Mouse (Mus musculus) heart, postnatal 14 days (tissue): ENCODE results near the gene Slco4a1. TPM values are rescaled to one million over a fixed set of nuclear protein-coding genes. Genes with fewer than 3 reads are reported as not detected.

Experiments used
- DNase-seq, 2 experiments: peaks; one replicate each; pipeline ENCODE4 v3.0.0; 2021 to 2022
- intact Hi-C: fragments of 180-260 bp; cut with DNase I; formaldehyde crosslinking; loops from one replicate; pipeline ENCODE4 v1.15.1; 2025
- total RNA-seq, 2 experiments: library from RNA; stranded (reverse); gene quantifications; 2 replicates each; pipeline ENCODE4 v1.2.3; 2021

Gene Slco4a1
- total RNA-seq, 2 experiments from 2014 or later = 0.12 to 0.41 TPM

DNA sequence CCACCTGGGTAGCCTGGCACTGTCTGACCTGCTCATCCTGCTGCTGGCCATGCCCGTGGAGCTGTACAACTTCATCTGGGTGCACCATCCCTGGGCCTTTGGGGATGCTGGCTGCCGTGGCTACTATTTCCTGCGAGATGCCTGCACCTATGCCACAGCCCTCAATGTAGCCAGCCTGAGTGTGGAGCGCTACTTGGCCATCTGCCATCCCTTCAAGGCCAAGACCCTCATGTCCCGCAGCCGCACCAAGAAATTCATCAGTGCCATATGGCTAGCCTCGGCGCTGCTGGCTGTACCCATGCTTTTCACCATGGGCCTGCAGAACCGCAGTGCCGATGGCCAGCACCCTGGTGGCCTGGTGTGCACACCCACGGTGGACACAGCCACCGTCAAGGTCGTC is 44.7 kb downstream of the Slco4a1 start:
- intact Hi-C loops = no loop called here
- DNase-seq = no peak

DNA sequence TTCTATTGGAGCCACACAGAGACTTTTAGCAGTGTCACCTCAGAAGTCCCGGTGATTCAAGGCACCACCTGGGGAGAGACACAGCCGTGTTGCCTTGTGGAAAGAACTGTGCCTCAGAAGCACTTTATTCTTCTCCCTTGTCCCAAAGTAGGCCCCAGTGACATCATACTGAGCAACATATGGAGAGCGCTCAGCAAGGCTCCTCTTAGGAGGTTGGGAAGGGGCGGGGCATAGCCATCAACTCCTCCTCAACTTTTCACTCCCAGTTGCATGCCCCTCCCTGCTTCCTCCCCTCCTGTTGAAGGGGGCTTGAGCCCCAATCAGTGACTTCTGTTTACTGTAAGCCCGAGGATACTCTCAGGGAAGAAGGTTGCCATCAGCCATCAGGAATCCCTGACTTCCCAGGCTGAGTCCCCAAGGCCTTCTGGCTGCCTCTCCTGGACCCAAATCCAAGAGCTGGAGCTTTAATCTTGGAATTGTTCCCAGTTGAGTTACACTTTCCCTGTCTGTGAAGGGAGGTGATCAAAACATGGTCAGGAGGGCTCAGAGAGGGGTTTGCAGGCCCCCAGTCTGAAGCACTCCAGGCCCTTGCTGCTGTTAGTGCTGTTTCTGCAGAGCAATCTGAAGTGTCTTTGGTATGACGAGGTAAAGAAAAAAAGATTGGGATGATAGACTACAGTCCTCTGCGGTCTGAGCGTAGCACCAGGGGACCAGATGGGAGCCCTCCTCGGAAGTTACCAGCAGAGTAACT is 45.3 kb downstream of the Slco4a1 start:
- intact Hi-C loops = no loop called here
- DNase-seq = no peak

DNA sequence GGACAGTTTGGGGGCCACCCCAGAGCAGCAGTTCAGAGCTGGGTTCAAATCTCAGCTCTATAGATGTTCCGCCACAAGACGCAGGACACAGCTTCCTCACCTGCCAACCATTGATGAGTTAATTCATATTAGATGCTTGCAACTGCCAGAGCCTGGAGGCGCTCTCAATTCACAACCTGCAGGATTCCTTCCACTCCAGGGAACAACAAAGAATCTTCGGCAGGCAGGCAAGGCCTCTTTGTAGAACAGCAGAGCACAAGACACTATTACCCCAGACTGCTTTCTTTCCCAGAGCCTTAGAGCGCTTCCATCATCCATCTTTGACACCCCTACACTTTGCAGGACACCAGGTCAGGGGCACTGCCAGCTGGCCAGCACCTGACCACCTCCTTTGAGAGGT is 50.2 kb downstream of the Slco4a1 start:
- no peak for DNase-seq
- intact Hi-C loops = no loop called here

DNA sequence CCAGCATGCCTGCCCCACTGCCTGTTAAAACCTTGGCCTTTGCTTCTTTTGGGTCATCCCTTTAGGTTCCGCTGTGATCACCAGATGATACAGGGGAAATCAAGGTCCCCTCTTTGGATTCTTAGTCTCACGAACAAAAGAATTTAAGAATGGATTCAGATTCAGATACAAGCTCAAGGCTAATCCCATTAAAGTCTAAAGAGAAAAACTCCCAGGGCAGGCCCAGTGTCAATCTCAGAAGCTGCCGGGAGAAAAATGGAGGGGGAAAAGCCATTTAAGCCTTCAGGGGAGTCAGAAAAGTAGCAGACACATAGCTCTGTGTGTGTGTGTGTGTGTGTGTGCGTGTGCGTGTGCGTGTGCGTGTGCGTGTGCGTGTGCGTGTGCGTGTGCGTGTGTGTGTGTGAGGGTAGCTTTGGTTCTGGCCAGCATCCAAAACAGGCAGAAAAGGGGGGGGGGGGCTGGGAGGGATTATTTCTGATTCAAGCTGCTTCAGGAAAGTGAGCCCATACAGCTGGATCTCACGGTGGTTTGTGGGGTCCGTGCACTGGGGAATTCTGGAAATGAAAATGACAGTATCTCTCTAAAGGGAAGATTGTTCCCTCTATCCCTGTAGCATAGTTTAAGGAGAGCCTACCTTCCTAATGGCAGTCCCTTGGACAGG is 52.5 kb downstream of the Slco4a1 start:
- intact Hi-C loops = no loop called here
- no peak for DNase-seq

DNA sequence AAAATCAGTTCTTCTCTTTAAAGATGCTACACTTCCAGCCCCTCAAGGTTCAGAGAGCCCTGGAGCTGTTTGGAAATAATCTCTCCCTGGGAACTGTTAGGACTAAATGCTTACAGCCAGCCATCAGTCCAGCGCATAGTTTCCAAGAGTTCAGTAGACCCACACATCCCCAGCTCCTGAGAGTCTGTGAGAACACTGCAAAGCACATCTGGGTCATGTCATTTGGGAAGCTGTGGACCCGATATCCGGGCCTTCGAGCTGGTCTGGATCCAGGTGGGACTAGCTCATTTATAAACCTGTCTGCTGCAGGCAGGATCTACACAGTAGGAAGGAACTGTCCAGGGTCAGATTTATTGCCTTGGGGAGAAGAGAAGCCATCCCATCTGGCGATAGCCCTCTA is 54.8 kb downstream of the Slco4a1 start:
- DNase-seq = no peak
- intact Hi-C loops = no loop called here

DNA sequence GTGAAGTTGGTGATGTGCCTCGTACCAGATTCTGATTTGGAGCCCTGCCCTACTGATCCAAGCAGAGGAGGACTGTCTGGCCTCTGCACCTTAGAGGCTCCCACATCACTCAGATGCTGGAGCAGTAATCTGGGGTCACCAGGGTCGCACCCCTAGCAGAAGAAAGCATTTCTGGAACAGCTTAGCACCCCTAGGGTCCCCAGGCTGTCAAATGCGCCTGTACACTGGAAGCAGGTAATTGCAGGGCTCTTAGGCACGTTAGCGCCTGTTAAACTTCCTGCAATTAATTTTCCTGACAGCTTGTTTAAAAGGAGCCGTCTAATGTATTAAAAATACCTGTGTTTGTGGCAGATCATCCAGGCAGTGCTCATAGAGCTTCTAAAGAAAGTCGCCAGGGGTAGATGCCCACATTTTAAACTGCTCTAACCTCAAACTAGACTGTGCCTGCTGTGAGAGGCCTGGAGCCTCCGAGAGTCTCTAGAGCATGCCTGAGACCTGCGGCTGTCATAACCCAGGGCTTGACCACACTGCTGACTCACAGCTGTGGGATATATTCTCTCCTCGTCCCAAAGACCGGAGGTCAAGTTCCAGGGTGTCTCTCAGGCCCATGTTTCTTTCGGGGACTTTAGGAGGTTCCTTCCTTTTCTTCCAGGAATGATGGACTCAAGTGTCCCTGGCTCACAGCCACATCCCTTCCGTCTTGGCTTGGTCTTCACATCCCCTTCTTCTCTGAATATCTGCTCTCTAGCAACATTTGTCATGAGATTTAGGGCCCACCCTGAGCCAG is 56.0 kb downstream of the Slco4a1 start:
- intact Hi-C loops = no loop called here
- DNase-seq = peak; percentile 18 to 26

DNA sequence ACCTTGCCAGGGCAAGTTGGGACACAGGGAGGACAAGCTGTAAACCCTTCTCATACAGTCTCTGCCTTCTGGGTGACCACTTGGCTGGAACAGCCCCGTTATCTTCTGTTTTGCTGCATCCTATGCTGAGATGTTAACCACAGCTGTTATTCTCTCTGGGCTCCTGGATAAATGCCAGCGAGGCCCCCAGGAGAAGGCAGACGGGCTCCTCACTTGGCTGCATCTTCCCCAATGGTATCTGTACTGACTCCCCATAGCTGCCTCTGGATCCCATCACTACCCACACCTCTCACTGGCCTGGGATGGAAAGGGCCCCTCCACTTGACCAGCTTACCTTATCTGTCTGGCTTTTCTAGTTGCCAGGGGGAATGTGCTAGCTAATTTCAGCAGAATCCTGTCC is 57.0 kb downstream of the Slco4a1 start:
- intact Hi-C loops = no loop called here
- no peak for DNase-seq

DNA sequence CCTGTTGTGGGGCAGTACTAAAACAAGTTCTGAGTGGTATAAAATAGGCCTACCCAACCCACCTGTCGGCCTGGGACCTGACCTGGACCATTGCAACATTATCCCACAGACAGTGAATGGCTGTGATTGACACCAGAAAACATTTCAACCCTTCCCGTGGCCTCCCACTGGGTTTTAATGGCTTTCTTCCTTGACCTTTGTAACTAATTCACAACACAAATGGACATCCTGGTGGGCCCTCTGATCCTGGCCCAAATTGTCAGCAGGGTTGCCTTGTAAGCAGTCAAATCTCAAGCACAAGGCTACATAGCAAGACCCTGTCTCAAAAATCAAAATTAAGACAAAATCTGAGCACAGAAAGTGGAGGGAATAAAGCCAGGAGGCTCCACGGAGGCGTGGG is 57.8 kb downstream of the Slco4a1 start:
- DNase-seq = no peak
- intact Hi-C loops = no loop called here

DNA sequence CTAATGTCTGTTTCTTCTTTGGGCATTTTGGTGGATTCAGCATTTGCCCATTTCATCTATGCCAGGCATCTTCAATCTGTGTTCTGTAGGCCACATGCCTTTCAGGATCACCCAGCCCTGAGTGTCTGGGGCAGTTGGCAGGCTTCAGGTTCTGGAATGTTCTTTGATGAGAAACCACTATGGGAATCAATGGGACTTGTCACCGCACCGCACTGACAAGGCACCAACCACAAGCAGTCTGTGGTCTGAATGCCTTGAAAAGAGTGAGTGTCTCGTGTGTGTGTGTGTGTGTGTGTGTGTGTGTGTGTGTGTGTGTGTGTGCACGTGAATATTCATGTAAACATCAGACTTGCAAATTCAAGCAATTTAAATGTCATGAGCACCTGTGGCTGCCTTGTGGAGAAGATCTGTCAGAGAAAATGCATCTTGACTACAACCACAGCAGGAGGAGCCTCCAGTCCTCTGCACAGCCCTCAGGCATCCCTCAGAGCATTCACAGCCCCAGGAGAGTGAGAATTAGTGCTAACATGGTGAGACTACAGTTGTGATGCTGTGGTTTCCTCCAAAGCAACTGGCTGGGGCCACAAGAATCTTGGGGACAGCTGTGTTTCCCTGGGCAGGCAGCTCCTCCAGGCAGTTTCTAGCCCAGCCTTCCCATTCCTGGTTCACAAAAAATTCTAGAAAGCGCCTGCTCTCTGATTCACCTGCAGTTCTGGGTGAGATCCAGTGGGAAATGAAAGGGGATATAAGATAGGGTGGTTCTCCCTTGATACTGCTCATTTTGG is 65.6 kb downstream of the Slco4a1 start:
- intact Hi-C loops = no loop called here

DNA sequence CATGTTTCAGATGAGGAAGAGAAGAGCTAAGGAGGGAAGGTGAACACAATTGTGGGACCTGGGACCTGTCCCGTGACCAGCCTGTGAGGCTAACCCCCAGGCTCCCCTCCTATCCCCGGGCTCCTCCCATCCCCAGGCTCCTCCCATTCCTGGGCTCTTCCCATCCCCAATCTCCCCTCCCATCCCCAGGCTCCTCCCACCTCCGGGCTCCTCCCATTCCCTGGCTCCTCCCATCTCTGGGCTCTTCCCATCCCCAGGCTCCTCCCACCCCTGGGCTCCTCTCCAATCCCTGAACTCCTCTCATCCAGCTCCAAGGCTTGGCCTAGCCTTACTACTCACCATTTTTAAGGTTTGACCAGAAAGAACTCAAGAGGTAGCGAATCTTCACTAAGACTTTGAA is 66.8 kb downstream of the Slco4a1 start:
- intact Hi-C loops = no loop called here
- no peak for DNase-seq

More for the DNA sequence above, 65.6 kb downstream of the Slco4a1 start:
- no peak for DNase-seq

Other genes starting within 250 kb of the Slco4a1 start
- gene Lama5, start 230.4 kb upstream of the Slco4a1 start, total RNA-seq = 10 to 100 TPM; 43.1 to 63.7 TPM
- 100 to 1,000 TPM; 460 to 507 TPM for gene Rps21, start 198.9 kb upstream of the Slco4a1 start, total RNA-seq
- gene Cables2, start 182.7 kb upstream of the Slco4a1 start, total RNA-seq = 10 to 100 TPM; 14.3 to 14.6 TPM
- not detected for gene Rbbp8nl, start 166.4 kb upstream of the Slco4a1 start, total RNA-seq
- 1 to 10 TPM; 1.0 to 1.2 TPM for gene Gata5, start 121.5 kb upstream of the Slco4a1 start, total RNA-seq
- not detected for gene Ntsr1, start 43.7 kb downstream of the Slco4a1 start, total RNA-seq
- 10 to 100 TPM; 14.5 to 14.8 TPM for gene Mrgbp, start 125.1 kb downstream of the Slco4a1 start, total RNA-seq
- 10 to 100 TPM; 37.7 to 38.2 TPM for gene Ogfr, start 133.0 kb downstream of the Slco4a1 start, total RNA-seq
- gene Col9a3, start 141.5 kb downstream of the Slco4a1 start, total RNA-seq = under 1 TPM; 0.46 to 0.50 TPM
- under 1 TPM in 1 of 2 experiments, not detected in 1; 0.12 TPM for gene Tcfl5, start 186.5 kb downstream of the Slco4a1 start, total RNA-seq